ENCODE assay signal across 26 mouse cellular contexts in genomic region chr9:114421797-114422196, GRCm38 (mm10). TPM values are rescaled to one million over a fixed set of nuclear protein-coding genes. Genes with fewer than 3 reads are reported as not detected.
DNase-seq lines count a peak whose midpoint lies in the region; ATAC-seq lines count a peak whose summit lies in the region.
"Had no signal": no experiment of that assay in that cellular context is flagged by ENCODE, and none has a peak within 500 bp of the region (broad histone marks: within the 10 kb centered on the region; RNA-seq: fewer than 3 reads in every experiment).

No protein-coding gene starts in this region.

- H3K9ac ChIP-seq in liver, embryonic 12.5 days = no peak overlapping the region
- H3K9ac ChIP-seq: forebrain, embryonic 13.5 days; heart, embryonic 13.5 days; hindbrain, embryonic 14.5 days; intestine, embryonic 15.5 days had no signal

- no peak overlapping the region for H3K27ac ChIP-seq in liver, embryonic 12.5 days
- H3K27ac ChIP-seq: forebrain, embryonic 10.5 days; forebrain, embryonic 13.5 days; heart, adult 2 months; heart, embryonic 10.5 days; heart, embryonic 13.5 days; hindbrain, embryonic 14.5 days; hindbrain, postnatal 0 days; intestine, embryonic 15.5 days had no signal

- peaks cover 9% of the 10 kb centered on the region; the same call in 1 of the 2 replicates for H3K4me1 ChIP-seq in liver, embryonic 12.5 days
- H3K4me1 ChIP-seq: forebrain, embryonic 10.5 days; forebrain, embryonic 13.5 days; intestine, embryonic 15.5 days had no signal

- H3K9me3 ChIP-seq in liver, embryonic 12.5 days (replicated peaks) = peaks cover 10% of the 10 kb centered on the region
- H3K9me3 ChIP-seq: intestine, embryonic 15.5 days had no signal

- H3K4me3 ChIP-seq in liver, embryonic 12.5 days = no peak overlapping the region
- H3K4me3 ChIP-seq: forebrain, embryonic 10.5 days; forebrain, embryonic 13.5 days; heart, adult 2 months; heart, embryonic 10.5 days; heart, embryonic 13.5 days; intestine, embryonic 15.5 days had no signal

- H3K4me2 ChIP-seq in liver, embryonic 12.5 days = no peak overlapping the region
- H3K4me2 ChIP-seq: forebrain, embryonic 13.5 days; heart, embryonic 13.5 days; hindbrain, embryonic 14.5 days; intestine, embryonic 15.5 days had no signal

- peak; percentile 89 for DNase-seq in CD4-positive helper T cell, adult 2 months (ENCODE audit: low read depth, low spot score)
- peak; percentile 85 for DNase-seq in CD4-positive, CD25-positive, alpha-beta regulatory T cell, adult 2 months (ENCODE audit: low read depth, low spot score)
- peak; percentile 60 for DNase-seq in T-cell, adult 2 months (ENCODE audit: low spot score)
- DNase-seq in neural tube, embryonic 10.5 days (ENCODE audit: extremely low spot score, low spot score) = no peak
- no peak for DNase-seq in lung, adult 18-20 months
- DNase-seq in urinary bladder, adult 18-20 months (ENCODE audit: low spot score in 2 of 2) = no peak
- DNase-seq: adrenal gland, adult 2 months; adrenal gland, postnatal 14 days; cerebellum, adult 11 months; cerebellum, adult 8-10 months; cerebellum, postnatal 10 days; cerebellum, postnatal 36 days; embryo, embryonic 11 days; gastrocnemius, postnatal 10 days; gastrocnemius, postnatal 36 days; heart, adult 2 months had no signal

- peak; percentile 78 for ATAC-seq in inflammation-experienced regulatory T-cells, adult 6 months
- no peak for ATAC-seq in liver, embryonic 12.5 days
- ATAC-seq: forebrain, embryonic 13.5 days; forebrain, embryonic 16.5 days; hindbrain, postnatal 0 days; intestine, embryonic 15.5 days had no signal

- WGBS in liver, embryonic 12.5 days (ENCODE audit: insufficient replicate concordance) = 78% methylated on average over 7 of the region's 7 CpGs

- peaks cover 29% of the 10 kb centered on the region for H3K36me3 ChIP-seq in liver, embryonic 12.5 days

- no peaks in the 10 kb centered on the region for H3K27me3 ChIP-seq in liver, embryonic 12.5 days (replicated peaks)
- H3K27me3 ChIP-seq: forebrain, embryonic 13.5 days; heart, embryonic 13.5 days; intestine, embryonic 15.5 days had no signal

RNA-seq across cellular contexts. Expression of gene Tmppe, which starts 20.9 kb away (rescaled TPM):
- 10 to 100 TPM in 2 of 3 experiments, 1 to 10 TPM in 1; 9.9 to 14.3 (median 12.1) TPM for polyA plus RNA-seq in inflammation-experienced regulatory T-cells, adult 6 months (2017; shearing (Covaris generic))
- polyA plus RNA-seq in liver, embryonic 12.5 days (2016; fragmentation: Nextera tagmentation; extraction: Ambion mirVana) = 4.7 and 4.8 TPM in 2 replicates

RNA-seq across cellular contexts. Expression of gene Glb1, which starts 20.9 kb away (rescaled TPM):
- 10 to 100 TPM; 30.2 to 38.0 (median 34.6) TPM for polyA plus RNA-seq in inflammation-experienced regulatory T-cells, adult 6 months (2017; shearing (Covaris generic))
- polyA plus RNA-seq in liver, embryonic 12.5 days (2016; fragmentation: Nextera tagmentation; extraction: Ambion mirVana) = 16.7 and 17.7 TPM in 2 replicates

RNA-seq across cellular contexts. Expression of gene Crtap, which starts 31.3 kb away (rescaled TPM):
- polyA plus RNA-seq in inflammation-experienced regulatory T-cells, adult 6 months (2017; shearing (Covaris generic)) = 1 to 10 TPM; 2.5 to 3.9 (median 3.1) TPM
- 33.2 and 33.8 TPM in 2 replicates for polyA plus RNA-seq in liver, embryonic 12.5 days (2016; fragmentation: Nextera tagmentation; extraction: Ambion mirVana)

Comparison
In these comparisons a context has a peak if more than half of its experiments do, and no peak if none do; other contexts are left out.
1. DNase-seq: peak in CD4-positive helper T cell, adult 2 months (single experiment), CD4-positive, CD25-positive, alpha-beta regulatory T cell, adult 2 months (single experiment) and T-cell, adult 2 months (single experiment); none in neural tube, embryonic 10.5 days (single experiment), lung, adult 18-20 months (0 of 2) and urinary bladder, adult 18-20 months (0 of 2).